19 mouse cellular contexts compared by ENCODE assay signal in the genomic region with DNA sequence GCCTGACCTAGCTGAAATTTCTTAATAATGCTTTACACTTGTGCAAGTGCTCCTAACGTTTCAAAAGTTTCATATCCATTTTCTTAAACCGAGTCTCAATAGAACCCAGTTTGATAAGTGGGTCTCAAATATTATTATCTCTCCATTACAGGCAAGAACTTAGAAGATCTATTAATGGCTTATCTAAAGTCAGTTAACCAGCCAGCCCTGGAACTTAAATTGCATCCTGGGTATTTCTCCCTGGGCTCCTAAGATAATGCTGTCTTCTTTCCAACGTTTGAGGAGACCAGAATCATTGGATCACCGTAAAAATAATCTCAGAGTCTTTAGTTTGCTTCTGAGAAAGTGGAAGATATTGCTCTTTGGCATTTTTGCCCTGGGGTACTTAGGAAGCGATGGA. TPM values are rescaled to one million over a fixed set of nuclear protein-coding genes. Genes with fewer than 3 reads are reported as not detected.
DNase-seq lines count a peak whose midpoint lies in the region; TF ChIP-seq lines count a peak whose summit lies in the region.
"Had no signal": no experiment of that assay in that cellular context is flagged by ENCODE, and none has a peak within 500 bp of the region (broad histone marks: within the 10 kb centered on the region; RNA-seq: fewer than 3 reads in every experiment).

No protein-coding gene starts in this region.

- peaks cover 12 to 15% of the 10 kb centered on the region in 2 experiments for H3K4me1 ChIP-seq in MEL (ENCODE audit: control insufficient read depth in 1 of 2, insufficient read depth in 2 of 2, low read length in 2 of 2)
- H3K4me1 ChIP-seq: embryonic facial prominence, embryonic 12.5 days; forebrain, embryonic 15.5 days had no signal

- peaks cover 0 to 22% of the 10 kb centered on the region in 2 experiments; a peak in 2 of 4 replicates for H3K36me3 ChIP-seq in MEL (ENCODE audit: control insufficient read depth in 1 of 2, insufficient read depth in 2 of 2, low read length in 2 of 2)
- H3K36me3 ChIP-seq: embryonic facial prominence, embryonic 10.5 days; embryonic facial prominence, embryonic 12.5 days; forebrain, embryonic 15.5 days had no signal

- no peaks in the 10 kb centered on the region for H3K27me3 ChIP-seq in MEL (ENCODE audit: control insufficient read depth in 1 of 2, insufficient read depth in 2 of 2, low read length in 2 of 2)
- H3K27me3 ChIP-seq: embryonic facial prominence, embryonic 12.5 days; forebrain, embryonic 13.5 days; forebrain, embryonic 15.5 days had no signal

- DNase-seq in MEL (ENCODE audit: low read depth, low spot score): peak; percentile 71
- peak; percentile 56 for DNase-seq in MEL-GATA-1-ER (ENCODE audit: extremely low read depth, low read depth)
- peak; percentile 27 for DNase-seq in c-Kit-positive CD71-positive TER-119-negative erythroid progenitor cells, embryonic 14.5 days (ENCODE audit: low read depth)
- DNase-seq in gastrocnemius, postnatal 4 days (ENCODE audit: low spot score in 2 of 2): no peak
- DNase-seq in gastrocnemius, postnatal 36 days: no peak
- DNase-seq in thymus, postnatal 10 days (ENCODE audit: low spot score in 2 of 2): no peak
- DNase-seq: adrenal gland, adult 2 months; adrenal gland, postnatal 10 days; adrenal gland, postnatal 25 days; cerebellum, adult 11-12 months; cerebellum, adult 2 months; cerebellum, adult 9-10 months; cerebellum, postnatal 10 days; cerebellum, postnatal 25 days; forebrain, postnatal 0 days had no signal

- peak; percentile 95 to 97 for TF ChIP-seq EP300 in MEL (IDR thresholded peaks at IDR 0.05; ENCODE audit: low read depth in 1 of 2, low read length in 2 of 2)

- H3K9ac ChIP-seq in MEL (ENCODE audit: control insufficient read depth, low read depth, low read length, poor library complexity, severe bottlenecking): no peak overlapping the region
- H3K9ac ChIP-seq: embryonic facial prominence, embryonic 12.5 days; forebrain, embryonic 13.5 days; forebrain, embryonic 15.5 days; forebrain, postnatal 0 days had no signal

- no peaks in the 10 kb centered on the region for H3K9me3 ChIP-seq in MEL (replicated peaks; ENCODE audit: insufficient read depth, low read length)
- H3K9me3 ChIP-seq: embryonic facial prominence, embryonic 10.5 days; embryonic facial prominence, embryonic 12.5 days; forebrain, embryonic 13.5 days; forebrain, embryonic 15.5 days had no signal

- H3K27ac ChIP-seq in MEL (ENCODE audit: control insufficient read depth, low read depth, low read length): peak overlapping the region; percentile 81
- H3K27ac ChIP-seq: embryonic facial prominence, embryonic 10.5 days; embryonic facial prominence, embryonic 12.5 days; forebrain, embryonic 13.5 days; forebrain, embryonic 15.5 days had no signal

- peak overlapping the region in 1 of 2 experiments; percentile 45; a peak in 2 of 4 replicates for H3K4me3 ChIP-seq in MEL (ENCODE audit: control insufficient read depth in 1 of 2, insufficient read depth in 1 of 2, low read depth in 2 of 2, low read length in 2 of 2)
- H3K4me3 ChIP-seq: embryonic facial prominence, embryonic 10.5 days; embryonic facial prominence, embryonic 12.5 days; forebrain, embryonic 13.5 days; forebrain, embryonic 15.5 days had no signal

- TF ChIP-seq RAD21 in MEL (IDR thresholded peaks at IDR 0.05; ENCODE audit: low read depth, low read length): no peak

- H3K79me2 ChIP-seq in MEL (ENCODE audit: control insufficient read depth, insufficient read depth, low read length, poor library complexity): no peaks in the 10 kb centered on the region

- no peak for TF ChIP-seq POLR2A in MEL (IDR thresholded peaks at IDR 0.05; ENCODE audit: control insufficient read depth in 1 of 2, insufficient read depth in 1 of 2, low read depth in 1 of 2, low read length in 2 of 2, poor library complexity in 1 of 2)

- TF ChIP-seq CTCF in MEL (IDR thresholded peaks at IDR 0.05 in 2 of 3, conservative IDR thresholded peaks at IDR 0.05 in 1 of 3; ENCODE audit: control insufficient read depth in 1 of 3, insufficient read depth in 1 of 3, low read depth in 2 of 3, low read length in 3 of 3, poor library complexity in 1 of 3, severe bottlenecking in 1 of 3): no peak

- intact Hi-C loops in gastrocnemius, postnatal 36 days (cut with DNase I): no loop called here

TF ChIP-seq in MEL, 35 proteins besides CTCF, POLR2A, EP300 and RAD21:
- TF ChIP-seq MXI1 (IDR thresholded peaks at IDR 0.05; ENCODE audit: low read depth, low read length) (no peak), E2F4 (IDR thresholded peaks at IDR 0.05; ENCODE audit: borderline replicate concordance, low read depth, low read length) (no peak), MYB (IDR thresholded peaks at IDR 0.05; ENCODE audit: low read depth, low read length) (peak; percentile 87), MEF2A (IDR thresholded peaks at IDR 0.05; ENCODE audit: extremely low read depth, insufficient replicate concordance, low read depth, low read length, poor library complexity, severe bottlenecking) (peak; percentile 83; the same call in 1 of the 2 replicates), NRF1 (IDR thresholded peaks at IDR 0.05; ENCODE audit: insufficient read depth, low read depth, low read length, poor library complexity, severe bottlenecking) (no peak), MAFK (IDR thresholded peaks at IDR 0.05; ENCODE audit: borderline replicate concordance, low read depth, low read length) (peak; percentile 71; the same call in 1 of the 2 replicates), ETS1 (IDR thresholded peaks at IDR 0.05; ENCODE audit: low read depth, low read length) (peak; percentile 67), SIN3A (IDR thresholded peaks at IDR 0.05; ENCODE audit: low read length) (peak; percentile 45), GATA1 (IDR thresholded peaks at IDR 0.05; ENCODE audit: low read depth, low read length) (peak; percentile 87), TAL1 (IDR thresholded peaks at IDR 0.05; ENCODE audit: low read length) (peak; percentile 72), RCOR1 (IDR thresholded peaks at IDR 0.05; ENCODE audit: low read depth, low read length) (peak; percentile 87), KAT2A (conservative IDR thresholded peaks at IDR 0.05; ENCODE audit: low read depth, low read length) (peak; percentile 31; the same call in 1 of the 2 replicates), ZNF384 (IDR thresholded peaks at IDR 0.05; ENCODE audit: low read depth, low read length) (no peak), HCFC1 (IDR thresholded peaks at IDR 0.05; ENCODE audit: low read depth, low read length) (0 out of 2 replicates have a peak, but pooled peaks have one; percentile 19), TCF12 (IDR thresholded peaks at IDR 0.05; ENCODE audit: low read depth, low read length) (peak; percentile 96), ZKSCAN1 (IDR thresholded peaks at IDR 0.05; ENCODE audit: low read depth, low read length) (no peak)

RNA-seq across cellular contexts. Expression of a gene that starts 8.2 kb away (rescaled TPM):
- total RNA-seq in MEL (2012; rRNA removed): not detected in 2 replicates
- not detected for polyA plus RNA-seq in MEL (2012; ENCODE audit: insufficient read depth in 1 of 2, insufficient read length in 2 of 2, low read depth in 1 of 2, low replicate concordance in 2 of 2, missing spikeins in 1 of 2)
- 10 to 100 TPM; 42.9 to 51.2 TPM for total RNA-seq in gastrocnemius, postnatal 4 days (2021)
- 1 to 10 TPM; 2.9 to 3.4 TPM for total RNA-seq in gastrocnemius, postnatal 36 days (2021)

Comparison
In these comparisons a context has a peak if more than half of its experiments do, and no peak if none do; other contexts are left out.
1. RNA of a gene that starts 8.2 kb away (total RNA-seq): 42.9 to 51.2 TPM in gastrocnemius, postnatal 4 days; 2.9 to 3.4 TPM in gastrocnemius, postnatal 36 days and not detected in MEL; every median in the first group is over 10 times any median in the second.
2. DNase-seq: peak in MEL (single experiment), MEL-GATA-1-ER (single experiment) and c-Kit-positive CD71-positive TER-119-negative erythroid progenitor cells, embryonic 14.5 days (single experiment); none in gastrocnemius, postnatal 4 days (0 of 2), gastrocnemius, postnatal 36 days (0 of 2) and thymus, postnatal 10 days (0 of 2).